Mouse (Mus musculus): ENCODE results near the gene Slc5a10. TPM values are rescaled to one million over a fixed set of nuclear protein-coding genes. Genes with fewer than 3 reads are reported as not detected.

Gene Slc5a10
- total RNA-seq, 1 experiment from 2014 or later = not detected

DNA sequence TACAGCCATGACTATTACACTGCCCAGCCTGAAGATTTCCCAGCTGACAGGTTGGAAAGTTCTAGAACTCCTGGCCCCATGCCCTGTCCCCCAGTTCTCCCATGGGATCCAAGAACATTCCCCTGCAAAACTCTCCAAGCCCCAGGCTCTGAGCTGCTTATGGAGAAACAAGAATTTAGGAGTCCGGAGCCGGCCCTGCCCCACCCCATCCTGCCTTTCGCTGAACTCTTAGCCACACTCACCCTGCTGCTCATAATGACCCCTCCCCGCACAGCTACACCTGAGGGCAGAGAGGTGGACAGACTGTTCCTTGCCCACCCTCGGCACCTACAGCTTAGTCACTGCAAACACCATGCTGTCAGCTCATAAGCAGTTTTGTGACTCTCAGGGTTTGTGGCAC, 52.8 kb downstream of the Slc5a10 start:
- no peak for DNase-seq

DNA sequence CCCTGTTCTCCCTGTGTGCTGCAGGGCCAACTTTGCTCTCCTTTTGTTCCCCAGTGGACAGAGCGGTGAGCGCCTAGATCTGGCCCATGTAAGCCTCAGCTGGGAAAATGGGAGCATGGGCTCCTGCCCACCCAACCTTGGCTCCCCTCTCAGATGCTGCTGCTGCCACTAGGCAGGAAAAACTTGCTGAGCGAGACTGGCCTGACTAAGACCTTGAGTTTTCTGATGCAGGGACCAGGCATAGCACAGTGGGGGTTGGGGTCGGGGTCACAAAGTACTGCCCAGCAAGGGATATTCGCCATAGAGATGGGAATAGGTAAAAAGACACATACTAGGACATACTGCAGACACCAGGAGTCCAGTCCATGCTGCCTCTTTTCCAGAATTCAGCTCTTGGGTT, 53.4 kb downstream of the Slc5a10 start:
- no peak for DNase-seq

DNA sequence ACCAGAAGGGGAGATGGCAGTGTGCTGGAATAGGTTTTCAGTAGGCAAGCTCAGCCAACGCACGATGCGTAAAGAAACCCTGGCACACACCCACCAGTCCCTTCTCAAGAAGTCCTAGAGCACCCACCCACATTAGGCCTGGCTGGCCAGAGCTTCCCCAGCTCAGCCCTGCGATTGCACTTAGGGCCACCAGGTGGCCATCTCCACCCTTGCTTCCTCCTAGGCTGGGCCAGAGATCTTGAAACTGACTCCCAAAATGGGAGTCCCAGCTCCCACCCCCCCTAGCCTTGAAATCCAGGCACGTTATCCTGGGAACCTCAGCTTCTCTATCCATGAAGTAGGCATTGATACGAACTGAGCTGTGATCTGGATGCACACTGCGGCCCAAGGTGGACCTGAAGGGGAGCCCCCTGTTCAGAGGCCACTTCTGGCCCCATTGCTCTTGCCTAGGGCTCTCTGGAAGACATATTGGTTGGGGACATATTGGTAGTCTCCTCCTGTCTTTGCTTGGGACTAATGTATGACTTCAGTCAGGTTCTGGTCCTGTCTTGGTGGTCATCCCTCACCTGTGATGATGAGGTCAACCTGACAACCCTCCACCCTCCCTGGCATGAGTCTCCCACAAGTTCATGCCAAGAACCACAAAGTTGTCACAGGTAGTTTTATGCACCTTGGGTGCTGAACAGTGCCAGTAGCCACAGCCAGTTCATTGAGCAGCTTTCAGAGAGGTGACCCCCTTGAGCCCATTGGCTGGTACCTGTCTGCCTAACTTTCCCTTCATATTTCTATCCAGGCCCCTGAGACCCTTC, 54.4 kb downstream of the Slc5a10 start:
- DNase-seq = peak; percentile 77

DNA sequence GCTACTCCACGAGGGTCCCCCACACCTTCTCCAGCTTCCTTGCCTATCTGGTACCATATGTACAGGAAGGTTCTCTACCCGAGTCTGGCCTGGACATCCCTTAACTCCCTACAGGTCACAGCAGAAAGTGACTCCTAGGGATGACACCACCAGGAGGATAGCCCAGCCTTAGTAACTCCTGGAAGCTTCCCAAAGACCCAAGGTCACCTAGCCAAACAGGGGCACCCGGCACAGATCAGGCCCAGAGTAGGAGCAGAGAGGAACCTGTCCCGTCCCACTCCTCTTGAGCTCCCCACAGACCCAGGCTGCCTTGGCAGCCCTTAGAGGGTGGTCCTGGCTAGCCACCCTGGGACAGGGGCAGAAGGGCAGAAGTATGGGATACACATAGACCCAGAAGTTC, 55.2 kb downstream of the Slc5a10 start:
- DNase-seq = peak; percentile 70

DNA sequence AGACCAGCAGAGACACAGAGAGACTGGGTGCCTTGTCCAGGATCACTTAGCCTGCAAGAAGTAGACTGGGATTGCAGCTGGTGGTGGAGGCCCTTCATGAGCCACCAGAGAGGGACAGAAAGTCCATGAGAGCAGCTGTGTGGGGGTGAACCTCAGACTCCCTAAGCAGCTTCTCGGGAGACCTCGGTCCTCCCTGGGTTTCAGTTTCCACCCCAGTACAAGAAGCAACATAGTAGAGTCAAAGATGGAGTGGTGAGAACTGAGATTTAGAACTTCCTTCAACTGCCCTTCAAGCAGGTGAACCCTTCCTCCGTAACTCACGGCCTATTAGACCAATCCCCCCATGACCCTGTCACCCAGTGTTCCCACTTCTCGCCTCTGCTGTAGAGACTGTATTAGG, 58.4 kb downstream of the Slc5a10 start:
- DNase-seq = no peak

DNA sequence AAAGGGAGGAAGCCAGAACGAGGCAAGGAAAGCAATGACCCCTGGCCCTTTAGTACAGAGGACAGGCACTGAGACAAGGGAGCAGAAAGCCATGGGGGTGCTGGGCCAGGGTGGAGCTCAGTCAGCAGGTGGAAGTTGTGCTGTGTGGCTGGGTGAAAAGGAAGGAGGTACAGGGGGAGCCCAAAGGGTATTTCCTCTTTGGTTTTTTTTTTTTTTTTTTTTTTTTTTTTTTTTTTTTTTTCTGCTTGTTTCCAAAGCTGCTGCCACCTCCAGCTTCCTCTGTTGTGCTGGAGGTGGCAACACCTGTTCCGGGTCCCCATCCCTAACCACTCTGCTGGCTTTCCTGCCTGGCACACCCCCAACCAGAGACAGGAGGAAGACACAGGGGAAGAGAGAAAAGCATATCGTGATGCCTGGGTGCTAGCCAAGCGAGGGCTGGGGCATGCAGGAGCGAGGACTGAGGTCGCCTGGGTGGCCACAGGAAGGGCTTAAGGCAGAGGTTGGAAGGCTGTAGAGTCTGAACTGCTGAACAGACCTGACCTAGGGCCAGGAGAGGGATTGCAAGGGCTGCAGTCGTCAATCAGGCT, 59.7 kb downstream of the Slc5a10 start:
- no peak for DNase-seq

DNA sequence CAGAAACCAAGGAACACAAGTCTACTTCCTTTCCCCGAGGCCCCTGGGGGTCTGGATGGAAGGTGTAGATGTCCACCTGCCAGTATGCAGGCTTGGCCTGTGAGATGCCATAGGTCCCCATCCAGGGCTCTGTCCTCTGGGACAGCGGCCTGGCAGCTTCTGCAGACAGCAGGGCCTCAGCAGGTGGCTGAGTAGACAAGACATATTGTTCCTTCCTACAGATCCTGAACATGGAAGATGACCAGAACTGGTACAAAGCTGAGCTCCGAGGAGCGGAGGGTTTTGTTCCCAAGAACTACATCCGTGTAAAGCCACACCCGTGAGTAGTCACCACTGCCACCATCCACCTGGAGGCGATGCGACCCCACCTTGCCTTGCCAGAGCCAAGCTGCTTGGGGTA, 60.6 kb downstream of the Slc5a10 start:
- DNase-seq = no peak

DNA sequence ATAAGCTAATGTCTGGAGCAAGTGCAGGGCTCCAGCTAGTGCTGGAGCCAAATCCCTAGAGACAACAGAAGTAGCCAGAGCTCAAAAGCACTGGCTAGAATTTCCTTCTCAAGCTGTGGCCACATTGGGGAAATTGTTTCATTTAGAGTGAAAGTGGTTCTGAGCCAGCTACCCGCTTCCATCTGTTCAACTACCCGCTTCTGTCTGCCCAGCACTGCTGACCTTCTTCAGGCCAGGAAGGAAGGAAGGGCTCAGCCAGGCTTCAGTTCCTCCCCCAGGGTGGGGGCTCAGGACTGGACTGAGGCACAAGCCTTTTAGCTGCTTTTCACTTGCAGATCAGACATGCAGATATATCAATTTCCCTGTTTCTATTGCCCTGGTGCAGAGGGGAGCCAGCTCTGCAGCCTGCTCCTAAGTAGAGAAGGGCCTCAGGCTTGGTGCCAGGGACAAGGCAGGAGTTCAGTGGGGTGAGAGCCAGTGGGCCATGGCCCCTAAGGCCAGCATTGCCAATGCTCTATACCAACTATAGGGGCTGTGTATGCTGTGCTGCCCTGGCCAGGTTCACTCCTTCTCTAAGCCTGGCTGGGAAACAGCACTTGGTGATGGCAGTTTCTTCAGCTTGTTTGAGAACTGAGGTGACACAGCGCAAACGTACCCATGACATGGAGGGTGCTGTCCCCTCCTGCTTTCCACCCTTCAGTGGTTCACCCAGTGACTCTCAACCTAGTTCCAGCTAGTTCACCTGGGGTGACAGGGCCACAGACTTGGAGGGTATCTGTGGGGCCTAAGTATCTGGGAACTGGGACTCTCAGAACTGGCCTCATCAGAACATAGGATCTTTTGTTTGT, 61.4 kb downstream of the Slc5a10 start:
- DNase-seq = peak; percentile 42

DNA sequence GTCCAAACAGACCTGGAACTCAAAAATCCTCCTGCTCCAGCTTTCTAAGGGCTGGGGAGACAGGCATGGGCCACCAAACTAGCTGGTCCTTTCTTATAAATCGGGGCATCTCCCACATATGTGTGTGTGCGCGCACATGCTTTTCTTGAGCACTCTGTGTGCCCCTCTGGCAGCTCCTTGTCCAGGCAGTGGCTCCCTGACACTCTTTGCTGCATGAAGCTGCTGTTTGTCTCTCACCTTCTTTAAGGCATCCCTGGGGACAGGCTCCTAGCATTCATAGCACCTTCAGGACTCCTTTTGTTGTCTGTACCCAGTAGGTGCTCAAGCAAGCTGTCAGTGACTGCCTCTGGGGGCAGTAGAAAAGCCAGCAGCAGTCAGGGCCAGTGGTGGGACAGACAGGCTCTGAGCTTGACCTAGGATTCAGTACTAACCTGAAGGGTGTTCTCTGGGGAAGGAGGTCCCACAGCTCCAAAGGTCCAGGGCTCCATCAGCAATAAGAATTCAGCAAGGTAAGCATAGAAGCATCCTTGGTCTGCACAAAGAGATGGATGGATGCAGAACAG, 62.2 kb downstream of the Slc5a10 start:
- DNase-seq = no peak

DNA sequence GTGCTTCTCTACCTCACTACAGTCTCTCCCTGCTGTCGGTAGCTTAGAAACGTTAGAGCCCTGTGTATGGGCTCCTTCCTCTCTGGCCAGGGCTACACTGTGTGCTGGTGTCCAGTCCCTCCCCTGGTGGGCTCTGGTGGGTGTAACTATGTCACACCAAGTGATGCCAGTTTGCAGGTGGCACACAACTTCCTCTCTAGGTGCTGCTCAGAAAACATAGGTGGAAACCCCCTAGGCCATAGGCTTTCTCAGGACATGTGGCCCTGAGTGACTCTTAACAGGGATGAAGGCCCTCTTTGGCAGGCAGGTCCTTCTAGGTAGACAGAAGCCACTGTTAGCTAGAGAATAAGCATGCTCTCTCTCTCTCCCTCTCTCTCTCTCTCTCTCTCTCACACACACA, 63.2 kb downstream of the Slc5a10 start:
- DNase-seq = no peak

DNA sequence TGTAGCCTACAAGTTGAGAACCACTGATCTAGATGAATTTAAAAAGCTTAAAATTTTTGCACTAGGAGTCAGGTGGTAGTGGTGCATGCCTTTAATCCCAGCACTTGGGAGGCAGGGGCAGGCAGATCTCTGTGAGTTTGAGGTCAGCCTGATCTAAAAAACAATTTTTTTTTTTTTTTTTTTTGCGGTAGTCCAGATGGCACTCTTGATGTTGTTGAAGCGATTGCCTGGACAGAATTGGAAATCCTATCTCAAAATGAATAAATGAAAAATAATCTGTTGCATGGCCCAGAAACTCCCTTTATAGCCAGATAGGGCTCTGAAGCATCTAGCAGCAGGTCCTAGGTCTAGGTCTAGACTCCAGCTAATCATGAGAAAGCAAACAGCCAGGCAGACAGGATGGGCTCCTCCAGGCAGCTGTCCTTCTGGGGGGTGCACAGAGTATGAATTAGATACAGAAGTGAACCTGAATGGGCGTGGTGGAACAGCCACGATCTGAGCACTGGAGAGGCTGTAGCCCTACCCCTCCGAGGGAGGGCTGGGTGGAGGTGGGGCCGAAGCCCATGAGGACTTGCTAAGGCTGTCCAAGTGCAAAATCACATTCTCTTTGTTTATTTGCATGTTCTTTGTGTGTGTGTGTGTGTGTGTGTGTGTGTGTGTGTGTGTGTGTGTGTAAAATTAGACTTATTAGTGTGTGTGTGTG, 64.3 kb downstream of the Slc5a10 start:
- DNase-seq = no peak

DNA sequence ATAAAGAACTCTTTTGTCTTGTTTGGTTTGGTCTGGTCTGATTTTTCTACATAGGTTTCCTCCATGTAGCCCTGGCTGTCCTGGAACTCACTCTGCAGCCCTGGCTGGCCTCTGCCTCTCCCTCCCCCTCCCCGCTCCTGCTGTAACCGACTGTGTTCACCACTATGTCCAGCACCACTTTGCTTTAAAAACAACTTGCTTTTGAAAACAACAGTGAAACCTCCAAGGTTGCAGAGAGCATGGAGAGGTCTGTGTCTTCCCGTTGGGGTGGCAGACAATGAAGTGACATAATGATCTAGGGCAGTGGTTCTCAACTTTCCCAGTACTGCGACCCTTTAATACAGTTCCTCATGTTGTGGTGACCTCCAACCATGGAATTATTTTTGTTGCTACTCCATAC, 65.0 kb downstream of the Slc5a10 start:
- DNase-seq = no peak

DNA sequence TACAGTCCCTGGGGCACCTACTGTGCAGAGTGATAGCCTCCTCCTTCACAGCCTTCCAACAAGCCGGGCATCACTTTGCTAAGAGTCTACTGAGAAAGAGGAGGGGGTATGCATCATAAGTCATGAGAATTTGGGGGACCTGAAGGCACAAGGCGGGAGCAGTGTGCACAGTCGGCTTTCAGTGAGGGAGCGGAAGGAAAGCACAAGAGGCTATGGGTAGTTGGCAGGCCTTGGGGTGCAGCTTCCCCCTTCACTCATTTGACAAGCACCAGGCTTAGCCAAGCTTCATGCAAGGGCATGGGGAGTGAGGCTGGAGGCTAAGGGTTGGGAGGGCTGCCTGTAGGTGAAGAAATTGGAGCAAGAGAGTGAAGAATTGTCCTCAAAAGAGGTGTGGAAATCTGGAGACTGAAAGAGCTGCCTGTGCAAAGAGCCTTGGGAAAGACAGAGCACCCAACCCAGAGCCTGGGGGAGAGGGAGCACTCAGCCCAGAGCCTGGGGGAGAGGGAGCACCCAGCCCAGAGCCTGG, 65.8 kb downstream of the Slc5a10 start:
- no peak for DNase-seq

DNA sequence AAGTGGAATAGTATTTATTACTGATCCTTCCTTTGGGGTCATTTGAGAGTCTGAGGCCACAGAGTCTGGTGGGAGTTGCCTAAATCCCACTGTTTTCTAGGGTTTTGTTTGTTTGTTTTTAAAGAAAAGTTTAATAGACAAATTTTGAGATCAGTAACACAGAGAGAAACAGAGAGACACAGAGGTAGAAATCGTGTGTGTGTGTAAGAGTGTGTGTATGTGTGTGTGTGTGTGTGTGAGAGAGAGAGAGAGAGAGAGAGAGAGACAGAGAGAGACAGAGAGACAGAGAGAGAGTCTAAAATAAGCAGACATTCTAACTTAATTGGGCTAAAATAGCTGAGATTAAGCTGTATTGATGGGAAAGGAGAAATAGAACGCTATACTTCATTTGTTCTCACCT, 67.1 kb downstream of the Slc5a10 start:
- no peak for DNase-seq

DNA sequence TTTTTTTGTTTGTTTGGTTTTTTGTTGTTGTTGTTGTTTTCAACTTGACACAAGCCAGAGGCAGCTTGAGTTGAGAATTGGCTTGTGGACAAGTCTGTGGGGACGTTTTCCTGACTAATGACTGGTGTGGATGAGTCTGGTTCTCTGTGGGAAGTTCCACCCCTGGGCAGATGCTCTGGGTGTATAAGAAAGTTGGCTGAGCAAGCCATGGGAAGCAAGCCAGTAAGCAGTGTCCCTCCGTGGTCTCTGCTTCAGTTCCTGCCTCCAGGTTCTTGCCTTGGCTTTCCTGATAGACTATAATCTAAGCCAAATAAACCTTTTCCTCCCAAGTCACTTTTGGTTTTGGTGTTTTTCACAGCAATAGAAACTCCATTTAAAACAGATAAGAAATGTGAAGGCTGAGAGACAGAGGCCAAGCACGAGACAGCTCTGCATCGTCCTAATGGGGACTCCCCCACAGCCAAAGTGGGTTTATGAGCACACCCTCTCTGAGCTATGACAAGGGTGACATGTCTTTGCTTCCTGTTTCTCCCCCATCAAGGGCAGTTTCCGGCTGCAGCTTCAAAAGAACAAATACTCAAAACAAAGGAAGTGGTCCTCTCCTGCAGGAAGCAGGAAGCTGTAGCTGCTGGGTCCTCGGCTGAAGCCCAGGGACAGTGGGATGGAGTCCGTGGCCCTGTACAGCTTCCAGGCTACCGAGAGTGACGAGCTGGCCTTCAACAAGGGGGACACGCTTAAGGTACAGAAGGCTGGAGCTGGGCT, 67.8 kb downstream of the Slc5a10 start, which contains the start of gene Grap:
TSS of gene Grap (plus strand) at position 580 of the 762 bp plus-strand sequence.
- peak; percentile 44 for DNase-seq

DNA sequence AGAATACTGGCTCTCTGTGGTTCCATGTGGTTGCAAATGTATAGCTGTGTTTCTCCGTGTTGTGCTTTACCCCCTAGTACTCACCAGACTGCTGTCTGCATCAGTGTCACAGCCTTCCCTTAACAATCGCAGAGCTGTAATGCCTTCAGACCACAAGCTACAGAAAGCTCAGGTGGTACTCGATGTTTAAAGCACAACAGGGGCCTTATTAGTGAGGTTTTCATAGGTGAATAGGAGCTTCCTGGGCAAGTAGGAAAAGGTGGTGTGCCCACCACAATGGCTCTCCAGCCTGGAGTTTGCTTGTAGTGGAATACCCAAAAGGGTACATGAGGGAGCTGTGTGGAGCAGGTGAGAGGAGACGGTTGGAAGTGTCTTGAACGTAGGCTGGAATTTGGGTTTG, 68.4 kb downstream of the Slc5a10 start:
- no peak for DNase-seq

DNA sequence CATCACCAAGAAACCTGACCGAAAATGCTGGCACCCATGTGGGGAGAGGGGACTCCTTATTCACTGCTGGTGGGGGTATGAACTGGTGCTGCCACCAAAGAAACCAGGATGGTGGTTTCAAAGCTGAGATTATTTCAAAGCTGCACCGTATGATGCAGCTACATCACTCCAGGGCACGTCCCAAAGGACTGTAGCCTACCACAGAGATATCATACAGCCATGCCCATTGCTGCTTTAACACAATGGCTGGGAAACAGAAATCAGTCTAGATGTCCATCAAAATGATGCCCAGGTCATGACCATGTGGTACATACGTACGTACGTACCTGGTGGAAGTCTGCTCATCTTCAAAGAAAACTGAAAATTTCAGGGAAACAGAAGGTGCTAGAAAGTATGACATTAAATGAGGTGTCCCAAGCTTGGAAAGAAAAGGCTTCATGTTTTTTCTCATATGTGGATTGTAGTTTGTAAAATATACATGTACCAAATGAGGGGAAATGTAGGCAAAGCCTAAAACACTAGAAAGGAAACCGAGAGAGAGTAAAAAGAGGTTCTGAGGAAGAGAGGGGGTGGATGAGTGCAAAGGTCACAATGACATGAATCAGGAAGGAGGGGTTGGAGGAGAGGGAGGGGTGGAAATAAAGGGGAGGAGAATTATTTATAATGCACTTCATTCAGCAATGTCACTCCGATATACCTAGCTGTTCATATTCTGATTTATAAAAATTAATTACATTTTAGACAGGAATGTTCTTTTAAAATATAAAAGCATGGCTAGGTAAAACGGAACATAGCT, 70.0 kb downstream of the Slc5a10 start:
- no peak for DNase-seq

DNA sequence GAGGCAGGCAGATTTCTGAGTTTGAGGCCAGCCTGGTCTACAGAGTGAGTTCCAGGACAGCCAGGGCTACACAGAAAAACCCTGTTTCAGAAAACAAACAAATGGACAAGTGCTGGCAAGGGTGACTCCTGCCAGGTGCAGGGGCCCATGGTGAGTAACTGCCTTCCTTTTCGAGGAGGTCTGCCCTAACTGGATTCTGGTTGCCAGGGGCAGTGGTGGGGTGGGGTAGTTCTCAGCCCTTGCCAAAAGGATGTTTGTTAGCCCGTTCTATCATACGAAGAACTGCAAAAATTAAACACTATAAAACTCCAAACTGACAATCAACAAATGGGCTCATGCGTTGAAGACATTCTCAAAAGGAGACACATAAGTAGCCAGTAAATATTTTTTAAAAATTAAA, 71.0 kb downstream of the Slc5a10 start:
- no peak for DNase-seq

DNA sequence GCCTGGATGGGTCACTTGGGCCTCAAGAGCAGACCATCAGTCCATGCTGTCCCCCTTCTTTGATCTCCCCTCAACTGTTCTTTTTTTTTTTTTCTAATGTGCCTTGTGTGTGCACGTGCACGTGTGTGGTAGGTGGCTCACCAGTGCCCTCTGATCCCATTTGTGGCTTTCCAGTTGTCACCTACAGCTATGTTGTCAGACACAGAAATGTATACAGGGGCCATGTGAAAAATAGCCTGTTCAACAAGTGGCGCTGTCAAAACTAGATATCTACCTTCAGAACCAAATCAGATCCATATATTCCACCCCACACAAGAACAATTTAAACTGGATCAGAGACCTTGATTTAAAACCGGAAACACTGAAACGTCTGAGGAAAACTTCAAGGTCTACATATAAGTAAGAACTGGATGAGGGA, 71.5 kb downstream of the Slc5a10 start:
- no peak for DNase-seq

DNA sequence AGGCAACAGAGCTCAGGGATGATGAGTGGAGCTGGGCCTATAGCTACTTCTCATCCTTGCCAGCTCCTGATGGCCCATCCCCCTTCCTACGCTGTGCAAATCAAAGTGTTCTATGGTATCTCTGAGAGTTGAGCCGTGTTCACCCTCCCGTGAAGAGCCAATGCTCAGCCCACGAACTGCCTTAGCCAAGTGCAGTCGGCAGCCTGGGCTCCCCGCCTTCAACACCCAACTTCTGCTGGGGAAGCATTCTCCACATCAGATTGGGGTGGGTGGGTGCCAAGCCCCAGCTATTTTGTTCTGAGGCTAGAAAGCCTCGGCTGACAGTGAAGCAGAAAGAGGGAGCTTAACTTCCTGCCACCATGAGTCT, 71.9 kb downstream of the Slc5a10 start:
- DNase-seq = no peak

Data from adrenal gland, postnatal 14 days (tissue).